8 mouse cellular contexts compared by ENCODE assay signal in the genomic region with DNA sequence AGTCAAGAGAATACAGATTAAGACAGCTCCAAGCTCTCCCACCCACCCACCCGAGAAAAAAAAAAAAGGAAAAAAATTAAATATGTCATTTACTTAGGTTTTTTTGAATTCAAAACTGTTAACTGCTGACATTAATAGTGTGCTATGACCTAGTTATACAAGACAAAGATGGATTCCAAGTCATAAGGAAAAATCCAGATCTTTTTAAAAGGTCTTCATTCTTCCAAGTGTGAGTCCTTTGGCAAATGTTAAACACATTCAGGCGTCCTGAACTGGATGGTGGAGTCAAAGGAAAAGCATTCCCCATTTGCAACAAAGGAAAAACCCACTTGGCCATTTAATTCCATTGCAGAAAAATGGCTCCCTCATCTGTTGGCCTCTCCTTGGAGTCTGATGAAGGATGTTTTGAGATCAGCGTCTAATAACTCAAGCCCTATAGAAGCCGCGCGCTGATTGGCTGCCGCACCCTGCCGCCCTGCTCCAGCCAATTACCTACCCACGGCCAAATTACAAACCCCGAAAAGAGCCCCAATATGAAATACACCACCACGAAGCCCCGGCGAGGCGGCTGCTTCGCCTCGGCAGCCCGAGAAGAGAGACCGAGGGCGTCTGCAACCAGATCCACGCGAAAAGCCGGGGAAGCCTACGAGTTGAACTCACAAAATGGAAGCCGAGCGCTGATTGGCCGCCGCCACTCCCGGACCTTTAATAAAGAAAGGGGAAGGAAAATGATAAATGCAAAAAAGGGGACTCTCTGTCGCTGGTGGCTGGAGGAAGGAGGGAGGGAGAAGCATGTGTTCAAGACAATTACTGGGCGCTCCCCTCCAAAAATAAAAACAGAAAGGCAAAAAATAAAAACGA. TPM values are rescaled to one million over a fixed set of nuclear protein-coding genes. Genes with fewer than 3 reads are reported as not detected.
DNase-seq lines count a peak whose midpoint lies in the region; ATAC-seq lines count a peak whose summit lies in the region.

No protein-coding gene starts in this region.

- peak overlapping the region; percentile 100 for H3K27ac ChIP-seq in hindbrain, embryonic 15.5 days (replicated peaks)

- H3K4me2 ChIP-seq in hindbrain, embryonic 15.5 days: peak overlapping the region; percentile 99

- no peaks in the 10 kb centered on the region for H3K27me3 ChIP-seq in hindbrain, embryonic 15.5 days

- peaks cover 49% of the 10 kb centered on the region for H3K4me1 ChIP-seq in hindbrain, embryonic 15.5 days (replicated peaks)

- H3K9me3 ChIP-seq in hindbrain, embryonic 15.5 days: no peaks in the 10 kb centered on the region

- WGBS in hindbrain, embryonic 15.5 days: under 1% methylated on average over 31 of the region's 31 CpGs

- peak; percentile 73 for ATAC-seq in hindbrain, embryonic 15.5 days (ENCODE audit: low FRiP score, low read depth)

- peak; percentile 81 for DNase-seq in ZHBTc4 (ENCODE audit: low read depth, low spot score)
- DNase-seq in cerebellum, postnatal 36 days: peak; percentile 93 to 97
- DNase-seq in frontal cortex, postnatal 36 days (ENCODE audit: low spot score in 2 of 2): peak; percentile 94 to 97
- DNase-seq in layer of hippocampus, postnatal 36 days: peak; percentile 92 to 93
- peak; percentile 94 for DNase-seq in lung, postnatal 25 days (ENCODE audit: low spot score)
- DNase-seq in retina, adult 2 months (ENCODE audit: low read depth, low spot score): peak; percentile 90
- DNase-seq in thymus, postnatal 25 days: peak; percentile 87

- peak overlapping the region; percentile 94 for H3K4me3 ChIP-seq in hindbrain, embryonic 15.5 days

- H3K9ac ChIP-seq in hindbrain, embryonic 15.5 days: peak overlapping the region; percentile 100

- no peaks in the 10 kb centered on the region for H3K36me3 ChIP-seq in hindbrain, embryonic 15.5 days

RNA-seq across cellular contexts. Expression of a gene that starts 1.1 kb away (rescaled TPM):
- 10.9 and 11.7 TPM in 2 replicates for polyA plus RNA-seq in hindbrain, embryonic 15.5 days (2015; fragmentation: Nextera tagmentation; extraction: Ambion mirVana)
- 10 to 100 TPM; 31.4 to 36.2 TPM for total RNA-seq in layer of hippocampus, postnatal 36 days (2021)

RNA-seq across cellular contexts. Expression of a gene that starts 8.4 kb away (rescaled TPM):
- 16.7 and 19.3 TPM in 2 replicates for polyA plus RNA-seq in hindbrain, embryonic 15.5 days (2015; fragmentation: Nextera tagmentation; extraction: Ambion mirVana)
- 10 to 100 TPM; 43.0 to 48.0 TPM for total RNA-seq in layer of hippocampus, postnatal 36 days (2021)

RNA-seq across cellular contexts. Expression of a gene that starts 28.3 kb away (rescaled TPM):
- polyA plus RNA-seq in hindbrain, embryonic 15.5 days (2015; fragmentation: Nextera tagmentation; extraction: Ambion mirVana): 75.3 and 75.7 TPM in 2 replicates
- 10 to 100 TPM; 28.2 to 30.8 TPM for total RNA-seq in layer of hippocampus, postnatal 36 days (2021)

RNA-seq across cellular contexts. Expression of a gene that starts 41.6 kb away (rescaled TPM):
- not detected in 2 replicates for polyA plus RNA-seq in hindbrain, embryonic 15.5 days (2015; fragmentation: Nextera tagmentation; extraction: Ambion mirVana)
- total RNA-seq in layer of hippocampus, postnatal 36 days (2021): not detected

Comparison
In these comparisons a context has a peak if more than half of its experiments do, and no peak if none do; other contexts are left out.
1. Peak in every context shown above with its lines: DNase-seq, ATAC-seq, H3K4me3 ChIP-seq and H3K27ac ChIP-seq.